Mouse (Mus musculus): ENCODE data around the gene Lonp1.
A peak's percentile ranks its signal among the peaks of the same experiment; 100 is the strongest.

The Lonp1 gene

GRCm38 (mm10) chr17:56588921-56589320 lies 37.8 kb downstream of the Lonp1 start:
- DNase-seq (ENCODE audit: low read depth) = no peak

DNA sequence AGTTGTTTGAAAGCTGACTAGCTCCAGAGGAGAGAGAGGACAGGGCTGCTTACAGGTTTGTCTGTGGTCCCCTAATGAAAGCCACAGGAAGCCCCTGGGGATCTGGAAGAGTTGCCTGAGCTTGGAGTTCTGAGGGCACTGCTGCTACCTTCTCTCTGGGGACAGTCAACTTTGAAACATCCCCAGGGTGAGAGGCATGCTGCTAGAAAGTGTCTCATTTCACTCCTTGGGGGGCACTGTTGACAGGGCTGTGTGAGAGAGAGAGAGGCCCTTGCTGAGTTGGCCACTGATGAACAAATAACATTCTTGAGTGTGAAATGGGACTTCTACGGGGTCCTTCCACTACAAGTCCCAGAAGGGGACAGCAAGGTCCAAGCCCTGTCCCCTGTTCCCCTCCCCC lies 38.9 kb downstream of the Lonp1 start:
- DNase-seq (ENCODE audit: low read depth) = no peak

GRCm38 (mm10) chr17:56585171-56585821 lies 41.4 kb downstream of the Lonp1 start:
- peak; percentile 26 for DNase-seq (ENCODE audit: low read depth)

DNA sequence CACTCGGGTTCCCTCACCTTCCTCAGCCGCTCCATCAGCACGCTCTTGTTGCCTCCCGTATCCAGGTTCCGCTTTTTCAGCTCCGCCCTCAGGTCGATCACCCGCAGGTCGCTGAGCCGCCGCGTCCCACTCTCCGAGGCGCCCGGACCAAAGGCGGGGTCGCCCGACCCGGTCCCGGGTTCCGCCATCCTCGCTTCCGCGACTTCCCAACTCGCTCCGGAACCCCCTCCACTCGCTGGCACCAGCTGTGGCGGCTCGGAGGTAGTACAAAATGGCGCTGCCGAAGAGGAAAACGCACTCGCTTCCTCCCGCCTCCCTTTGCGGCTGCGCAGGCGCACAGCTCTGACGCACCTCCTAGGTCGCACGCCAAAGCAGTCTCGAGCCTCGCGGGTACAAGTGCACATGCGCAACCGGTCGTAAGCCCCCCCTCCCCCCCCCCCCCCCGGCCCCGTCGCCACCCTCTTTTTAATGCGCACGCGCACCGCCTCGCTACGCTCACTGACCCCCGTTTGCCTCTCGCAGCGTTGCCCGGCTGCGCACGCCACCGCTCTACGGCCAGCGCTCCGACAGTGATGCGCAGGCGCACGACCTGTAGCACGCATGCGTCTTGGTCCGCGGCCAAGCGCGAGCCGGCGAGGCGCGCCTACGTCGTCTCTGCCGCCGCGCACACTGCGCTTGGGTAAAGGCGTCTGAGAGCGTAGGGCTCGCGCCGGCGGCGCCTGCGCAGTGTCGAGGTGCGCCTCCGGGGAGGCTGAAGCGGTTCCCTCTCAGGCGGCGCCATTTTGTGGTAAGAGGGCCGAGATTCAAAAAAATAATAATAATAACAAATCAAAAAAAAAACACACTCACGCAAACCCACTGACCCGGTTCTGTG lies 42.2 kb downstream of the Lonp1 start, which contains the start of the genes Safb2 and Safb:
Gene Safb2, minus strand, starts transcription at position 329 of the 874 bp plus-strand sequence.
Gene Safb, plus strand, starts transcription at position 569 of the 874 bp plus-strand sequence.
- DNase-seq (ENCODE audit: low read depth) = peak; percentile 99

DNA sequence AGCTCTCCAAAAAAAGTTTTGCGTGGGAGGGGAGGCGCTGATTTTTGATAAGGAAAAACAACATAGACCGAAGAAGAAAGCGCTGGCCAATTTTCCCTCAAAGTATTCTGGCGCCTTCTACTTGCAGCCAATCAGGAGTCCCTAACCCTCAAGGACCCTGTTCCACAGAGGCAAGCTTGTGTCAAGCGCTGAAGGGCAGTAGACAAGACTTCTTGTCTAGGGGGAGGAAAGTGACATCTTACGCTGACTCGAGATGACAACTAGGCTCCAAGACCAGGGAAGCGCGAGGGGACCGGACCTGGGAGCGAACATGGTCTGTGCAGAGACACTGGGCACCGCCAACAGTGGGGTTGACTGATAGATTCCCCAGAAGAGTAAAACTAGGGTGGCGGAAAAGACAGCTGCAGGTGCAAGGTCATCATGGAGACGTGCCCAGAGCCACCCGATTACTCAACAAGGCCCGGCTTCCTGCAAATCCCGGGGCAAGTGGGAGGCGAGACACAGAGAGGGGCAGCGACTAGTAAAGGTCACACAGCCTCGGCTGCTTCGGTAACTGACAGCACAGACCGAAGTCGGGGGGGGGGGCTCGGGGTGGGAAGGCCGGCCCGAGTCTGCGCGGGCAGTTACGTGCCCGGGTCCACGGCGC lies 43.0 kb downstream of the Lonp1 start:
- no peak for DNase-seq (ENCODE audit: low read depth)

GRCm38 (mm10) chr17:56583071-56583470 lies 43.6 kb downstream of the Lonp1 start:
- peak; percentile 50 for DNase-seq (ENCODE audit: low read depth)

DNA sequence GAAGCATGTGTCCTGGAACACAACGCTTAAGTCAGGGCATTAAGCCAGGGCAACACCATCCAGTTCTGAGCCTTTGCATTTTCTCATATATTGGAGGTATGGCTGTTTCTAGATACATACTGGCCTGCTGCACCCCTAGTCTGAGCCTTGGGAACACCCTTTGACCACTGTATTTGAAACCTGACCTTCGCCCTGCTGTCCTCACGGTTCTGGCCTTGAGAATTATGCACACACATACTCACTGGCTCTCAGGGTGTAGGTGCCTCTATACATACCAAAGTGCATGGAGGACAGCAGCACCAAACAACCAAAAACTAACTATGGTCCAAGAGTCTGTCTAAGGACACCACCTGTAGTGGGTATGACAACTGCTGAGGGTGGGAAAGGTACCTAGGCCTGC lies 53.7 kb downstream of the Lonp1 start:
- DNase-seq (ENCODE audit: low read depth) = no peak

- DNase-seq (ENCODE audit: low read depth) = no peak
These were observed 54.5 kb downstream of the Lonp1 start for GRCm38 (mm10) chr17:56572154-56572553.

DNA sequence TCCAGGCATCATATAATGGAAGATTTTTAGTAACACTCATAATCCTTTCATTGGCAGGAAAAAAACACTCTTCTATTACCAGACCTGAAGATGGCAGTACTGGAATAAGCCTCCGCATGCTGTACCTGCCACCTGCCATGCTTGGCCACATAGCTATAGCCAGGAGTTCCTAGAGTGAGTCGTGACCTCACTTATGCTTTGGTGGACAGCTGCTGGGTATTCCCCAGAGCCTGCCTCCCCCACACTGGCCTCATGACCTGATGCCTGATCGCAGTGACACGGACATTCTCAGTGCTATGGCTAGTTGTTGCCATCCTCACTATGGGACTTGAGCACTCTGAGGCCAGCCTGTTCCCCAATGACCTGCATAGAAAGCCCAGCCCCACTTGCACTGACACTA lies 56.4 kb downstream of the Lonp1 start:
- DNase-seq (ENCODE audit: low read depth) = no peak

- no peak for DNase-seq (ENCODE audit: low read depth)
These were observed 59.3 kb downstream of the Lonp1 start for GRCm38 (mm10) chr17:56567370-56567769.

DNA sequence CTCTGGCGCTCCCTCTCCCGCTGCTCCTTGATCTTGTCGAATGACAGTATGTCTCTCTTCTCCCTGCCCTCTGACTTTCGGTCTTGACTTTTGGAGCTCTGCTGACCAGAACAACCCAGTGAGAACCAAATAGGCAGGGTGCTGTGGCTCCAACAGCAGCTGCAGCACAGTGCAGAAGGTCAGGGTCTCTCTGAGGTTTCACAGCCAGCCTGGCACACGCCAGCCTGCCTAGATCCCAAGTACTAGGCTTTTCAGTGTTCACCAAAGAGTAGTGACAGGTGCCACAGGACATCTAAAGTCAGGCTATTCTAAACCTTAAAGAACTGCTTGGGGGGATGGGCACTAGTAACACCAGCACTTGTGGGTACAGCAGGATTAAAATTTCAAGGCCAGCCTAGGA lies 59.8 kb downstream of the Lonp1 start:
- DNase-seq (ENCODE audit: low read depth) = no peak

DNA sequence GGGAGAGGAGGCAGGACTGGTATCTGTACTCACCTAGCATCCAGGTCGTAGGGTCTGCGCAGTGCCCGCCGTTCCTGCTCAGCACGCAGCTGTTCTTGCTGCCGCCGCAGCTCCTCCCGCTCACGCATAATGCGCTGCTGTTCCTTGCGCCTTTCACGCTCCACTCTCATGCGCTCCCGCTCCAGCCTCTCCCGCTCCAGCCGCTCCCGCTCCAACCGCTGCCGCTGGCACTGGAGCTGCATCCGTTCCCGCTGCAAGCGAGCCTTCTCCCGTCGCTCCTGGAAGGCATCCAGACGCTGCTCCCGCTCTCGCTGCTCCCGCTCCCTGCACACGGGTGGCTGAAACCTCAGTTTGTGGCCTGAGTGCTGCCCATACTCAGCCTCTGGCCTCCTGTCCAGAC lies 60.4 kb downstream of the Lonp1 start:
- DNase-seq (ENCODE audit: low read depth) = no peak
